Mouse (Mus musculus) adrenal gland, adult 2 months (tissue): ENCODE measurements around the gene 1700067K01Rik. TPM values are rescaled to one million over a fixed set of nuclear protein-coding genes. Genes with fewer than 3 reads are reported as not detected.

ENCODE experiments used
- DNase-seq: peaks from one replicate; pipeline ENCODE4 v3.0.0; 2021
- long read RNA-seq: library from polyadenylated mRNA; stranded (forward); transcript quantifications from one replicate; pipeline ENCODE4 v2.0.0, GENCODE M21; 2021
- polyA plus RNA-seq: library from polyadenylated mRNA; depleted of rRNA; stranded (reverse); fragments of >200 nt; gene quantifications from 2 replicates; pipeline ENCODE4 v1.2.3, GENCODE M21; 2012; rRNA removed
- total RNA-seq, 2 experiments: library from RNA; stranded (reverse); gene quantifications; 2 replicates each; pipeline ENCODE4 v1.2.3; 2021

The 1700067K01Rik gene
- total RNA-seq: under 1 TPM; 0.21 to 0.46 TPM
- 0.13 and 0.66 TPM in 2 replicates for polyA plus RNA-seq
- long read RNA-seq, partial matches to known transcripts: 0 of 3 reads
- long read RNA-seq, other reads (novel, unspliced or antisense): 3 of 3 reads

DNA sequence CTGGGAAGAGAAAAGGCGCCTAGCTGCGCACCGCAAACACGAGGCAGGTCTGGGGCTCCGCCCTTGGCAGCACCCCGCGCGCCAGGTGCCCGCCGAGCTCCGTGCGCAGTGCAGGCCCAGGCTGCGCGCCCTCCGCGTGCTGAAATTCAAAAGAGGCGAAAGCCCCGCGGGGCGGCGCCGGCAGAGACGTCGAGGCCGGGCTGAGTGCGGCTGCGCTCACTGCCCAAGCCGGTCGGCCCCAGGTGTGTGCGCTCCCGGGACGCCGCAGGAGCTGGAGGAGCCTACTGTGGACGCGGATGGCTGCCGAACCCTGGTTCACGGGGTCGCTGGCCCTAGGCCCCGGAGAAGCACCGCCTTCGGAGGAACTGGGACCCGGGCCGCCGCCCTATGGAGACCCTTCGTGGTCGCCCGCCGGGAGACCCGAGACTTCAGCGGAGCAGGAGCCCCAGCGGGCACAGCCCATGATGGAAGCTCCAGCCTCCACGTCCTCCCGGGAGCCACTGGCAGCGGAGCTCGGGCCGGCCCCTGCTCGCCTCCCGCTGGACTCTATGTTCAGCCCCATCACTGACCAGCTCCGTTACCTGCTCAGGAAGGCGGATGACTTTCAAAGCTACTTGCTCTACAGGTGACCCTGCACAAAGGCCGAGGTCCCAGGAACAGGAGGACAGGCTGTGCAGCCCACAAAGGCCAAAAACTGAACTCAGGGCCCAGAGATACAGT is at the start of gene 1700067K01Rik:
1700067K01Rik (plus strand) TSS at position 222 of the 720 bp plus-strand sequence.
- no peak for DNase-seq

GRCm38 (mm10) chr8:83954749-83955105 is 46.6 kb upstream of the 1700067K01Rik start:
- no peak for DNase-seq

DNA sequence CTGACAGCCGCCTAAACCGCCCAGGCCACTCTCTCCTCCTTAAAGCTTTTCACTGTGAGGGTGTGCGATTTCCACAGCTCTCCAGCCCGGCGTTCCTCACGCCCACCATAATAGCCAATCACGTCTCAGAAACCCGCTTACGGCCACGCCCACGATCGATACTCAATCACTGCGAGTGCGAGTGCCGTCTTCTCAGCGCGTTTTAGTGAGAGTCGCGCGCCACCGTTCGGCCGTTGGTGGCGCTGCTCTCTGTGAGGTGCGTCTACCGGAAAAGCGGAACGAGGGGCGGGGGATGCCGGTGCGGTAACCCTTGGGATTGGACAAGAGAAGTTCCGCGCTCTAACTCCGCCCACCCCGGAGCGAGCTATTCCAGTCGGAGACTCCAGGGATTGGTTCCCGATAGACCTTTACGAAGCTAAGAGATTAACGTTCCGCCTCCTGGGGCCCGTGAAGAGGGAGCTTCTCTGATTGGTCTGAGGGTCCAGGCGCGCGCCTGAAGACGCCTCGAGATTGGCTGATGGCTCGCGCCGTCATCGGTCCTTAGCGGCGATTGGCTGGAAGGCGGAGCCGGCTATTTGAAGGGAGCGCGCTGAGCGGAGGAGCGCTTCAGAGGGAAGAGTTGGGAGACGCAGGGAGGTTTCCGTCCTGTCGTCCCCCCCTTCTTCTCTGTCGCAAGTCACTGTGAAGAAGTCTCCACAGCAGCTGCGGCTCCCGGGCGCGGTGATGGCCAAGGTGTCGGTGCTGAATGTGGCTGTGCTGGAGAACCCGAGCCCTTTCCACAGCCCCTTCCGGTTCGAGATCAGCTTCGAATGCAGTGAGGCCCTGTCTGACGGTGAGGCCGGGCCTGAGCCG is 46.0 kb upstream of the 1700067K01Rik start, which contains the start of the genes Gm10644 and Asf1b:
Gm10644 (minus strand) TSS at position 100 of the 852 bp plus-strand sequence.
Asf1b (plus strand) TSS at position 402 of the 852 bp plus-strand sequence.
- peak; percentile 99 for DNase-seq

- no peak for DNase-seq
Observed at GRCm38 (mm10) chr8:83955958-83956218, 45.4 kb upstream of the 1700067K01Rik start.

- no peak for DNase-seq
Observed at GRCm38 (mm10) chr8:83956789-83957188, 44.5 kb upstream of the 1700067K01Rik start.

DNA sequence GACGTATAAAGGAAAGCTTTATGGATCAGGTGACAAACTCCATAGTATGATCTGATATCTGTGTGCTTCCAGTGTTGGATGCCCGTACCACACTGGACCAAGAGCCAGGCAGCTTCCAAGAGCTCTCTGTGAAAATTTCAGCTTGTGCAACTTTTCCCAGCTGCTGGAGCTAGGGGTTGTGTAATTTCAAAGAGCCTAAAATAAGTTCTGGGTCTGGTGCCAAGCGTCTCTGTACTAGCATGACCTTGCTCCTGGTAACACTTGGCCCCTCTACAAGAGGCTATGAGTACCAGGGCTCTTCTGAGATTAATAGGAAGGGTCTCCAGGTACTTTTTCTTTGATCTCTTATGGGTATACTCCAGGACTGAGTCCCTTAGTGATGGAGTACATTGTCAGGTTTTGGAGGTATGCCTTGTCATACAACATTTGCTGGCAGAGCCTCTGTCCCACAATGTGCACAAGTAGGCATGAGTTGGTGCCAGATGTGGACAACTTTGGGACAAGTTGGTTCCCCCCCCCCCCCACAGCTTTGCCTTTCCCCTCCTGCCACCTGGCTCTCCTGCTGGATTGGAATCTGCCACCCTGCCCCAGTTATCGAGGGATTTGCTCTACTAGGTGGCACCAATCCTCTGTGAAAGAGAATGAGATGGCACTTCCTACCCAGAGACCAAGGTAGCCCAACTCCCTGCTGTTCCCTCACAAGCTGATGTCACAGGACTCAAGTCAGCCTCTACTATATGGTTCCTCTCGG is 37.1 kb upstream of the 1700067K01Rik start:
- DNase-seq: peak; percentile 80

DNA sequence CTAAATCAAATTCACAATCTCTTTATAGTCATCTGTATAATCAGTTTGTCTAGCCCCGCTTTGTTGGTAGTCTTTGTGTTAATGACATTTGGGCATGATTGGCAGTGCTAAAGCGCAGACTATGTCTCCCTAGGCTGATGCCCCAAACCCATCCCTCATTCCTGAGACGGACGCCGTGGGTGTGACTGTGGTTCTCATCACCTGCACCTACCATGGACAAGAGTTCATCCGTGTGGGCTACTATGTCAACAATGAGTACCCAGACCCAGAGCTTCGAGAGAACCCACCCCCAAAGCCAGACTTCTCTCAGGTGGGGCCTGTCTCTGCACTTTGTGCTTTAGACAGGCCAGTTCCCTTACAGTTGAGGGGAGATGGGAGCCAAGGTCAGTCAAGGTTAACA is 33.6 kb upstream of the 1700067K01Rik start:
- DNase-seq: no peak

DNA sequence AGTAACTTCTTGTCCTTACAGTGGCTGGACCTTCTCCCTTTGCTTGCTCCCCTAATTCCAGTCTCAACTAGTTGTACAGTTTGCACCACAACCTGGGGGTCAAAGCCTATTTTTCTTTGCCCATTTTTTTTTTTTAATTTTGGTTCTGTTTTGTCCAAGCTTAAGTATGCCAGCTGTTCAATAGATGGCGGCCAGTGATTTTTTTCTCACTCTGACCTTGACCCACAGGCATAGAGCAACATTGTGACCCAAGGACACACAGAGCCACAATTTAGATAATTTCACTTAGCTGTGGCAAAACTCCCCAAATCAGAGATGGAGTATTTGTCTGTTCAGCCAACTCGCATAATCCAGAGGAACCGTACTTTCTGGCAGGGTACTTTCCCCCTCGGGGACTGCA is 30.2 kb upstream of the 1700067K01Rik start:
- DNase-seq: peak; percentile 62

DNA sequence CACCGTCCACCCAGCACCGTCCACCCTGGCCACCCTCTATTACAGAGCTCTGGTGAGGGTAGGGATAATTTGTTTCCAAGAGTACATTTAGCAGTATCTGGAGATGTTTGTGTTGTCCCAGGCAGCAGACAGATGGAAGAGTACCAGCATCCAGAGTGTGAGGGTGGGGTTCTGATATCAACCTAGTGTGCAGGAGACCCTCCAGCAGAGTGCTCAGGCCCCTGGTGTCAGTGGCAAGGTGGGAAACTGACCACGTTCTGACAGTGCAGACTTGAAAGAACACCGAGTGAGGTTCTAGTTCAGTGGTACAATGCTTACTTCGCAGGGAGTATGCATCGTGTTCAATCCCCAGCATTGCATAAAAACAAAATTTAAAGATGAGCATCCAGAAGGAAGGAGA is 29.6 kb upstream of the 1700067K01Rik start:
- peak; percentile 38 for DNase-seq

GRCm38 (mm10) chr8:83972150-83973120 is 28.9 kb upstream of the 1700067K01Rik start, which contains the start of gene Prkaca:
Gene Prkaca, plus strand, starts transcription at chr8:83972993.
- DNase-seq: peak; percentile 99

GRCm38 (mm10) chr8:83973161-83974031 is 27.9 kb upstream of the 1700067K01Rik start:
- peak; percentile 31 for DNase-seq

GRCm38 (mm10) chr8:83974521-83974920 is 26.8 kb upstream of the 1700067K01Rik start:
- no peak for DNase-seq

DNA sequence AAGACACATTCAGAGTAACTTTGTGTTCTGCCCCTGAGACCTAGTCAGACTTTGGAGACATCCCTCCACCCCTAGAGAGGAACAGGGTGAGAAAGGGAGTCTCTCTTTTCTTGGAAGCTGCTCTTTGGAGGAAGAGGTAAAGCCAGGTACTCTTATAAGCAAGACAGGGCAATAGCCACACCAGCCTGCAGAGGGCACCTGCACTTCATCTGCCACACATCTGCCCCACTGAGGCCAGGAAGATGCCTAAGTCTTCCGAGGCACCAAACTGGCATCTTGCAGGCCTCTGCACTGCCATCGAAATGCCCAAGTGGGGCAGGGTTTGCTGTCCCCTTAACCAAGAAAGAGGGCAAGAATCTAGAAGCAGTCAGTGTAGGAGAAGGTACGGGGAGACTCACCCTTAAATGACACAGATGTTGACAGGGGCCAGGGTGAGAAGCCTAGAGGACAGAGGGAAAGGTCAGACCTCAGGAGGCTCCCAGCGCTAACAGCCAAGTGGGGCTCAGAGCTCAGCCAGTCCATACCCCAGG is 25.1 kb upstream of the 1700067K01Rik start:
- peak; percentile 44 for DNase-seq

GRCm38 (mm10) chr8:83976779-83977350 is 24.4 kb upstream of the 1700067K01Rik start:
- DNase-seq: no peak

- peak; percentile 68 for DNase-seq
Observed at GRCm38 (mm10) chr8:83977646-83978045, 23.7 kb upstream of the 1700067K01Rik start.

GRCm38 (mm10) chr8:83978200-83978599 is 23.1 kb upstream of the 1700067K01Rik start:
- no peak for DNase-seq

DNA sequence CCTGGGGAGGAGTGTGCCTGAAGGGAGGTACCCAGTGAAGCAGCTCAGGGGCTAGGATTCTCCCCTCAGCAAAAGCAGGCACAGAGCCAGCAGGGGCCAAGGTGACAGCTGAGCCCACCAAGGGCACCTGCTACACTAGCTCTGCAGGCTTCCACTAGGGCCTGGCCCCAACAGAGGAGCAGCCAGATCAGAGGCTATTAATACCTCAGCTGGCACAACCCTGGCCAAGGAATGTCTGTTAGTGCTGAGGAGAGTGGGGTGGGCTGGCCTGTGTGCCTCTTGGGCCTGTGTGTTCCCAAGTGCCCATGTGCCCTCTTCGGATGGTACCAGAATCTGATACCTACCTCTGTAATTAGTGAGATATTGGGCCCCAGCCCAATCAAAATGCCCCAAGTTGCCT is 21.1 kb upstream of the 1700067K01Rik start:
- DNase-seq: no peak

GRCm38 (mm10) chr8:83980845-83981244 is 20.5 kb upstream of the 1700067K01Rik start:
- peak; percentile 42 for DNase-seq

GRCm38 (mm10) chr8:83981533-83981932 is 19.8 kb upstream of the 1700067K01Rik start:
- no peak for DNase-seq
